Mouse (Mus musculus): Measurements from ENCODE around the gene Smyd3. TPM values are rescaled to one million over a fixed set of nuclear protein-coding genes. Genes with fewer than 3 reads are reported as not detected.

Smyd3 gene
- polyA plus RNA-seq, 1 experiment = 9.6 TPM

- Histone ChIP-seq H3K4me3 (ENCODE audit: control insufficient read depth, insufficient read depth, low read length) (no peak overlapping the region), H3K27me3 (ENCODE audit: control insufficient read depth, insufficient read depth, low read length) (no peaks in the 10 kb centered on the region), H3K27ac (ENCODE audit: control insufficient read depth, insufficient read depth, low read length) (no peak overlapping the region), H3K36me3 (ENCODE audit: control insufficient read depth, insufficient read depth, low read length) (peaks cover 17% of the 10 kb centered on the region; the same call in 1 of the 2 replicates), H3K4me1 (replicated peaks; ENCODE audit: control insufficient read depth, insufficient read depth, low read length) (no peaks in the 10 kb centered on the region)
- 97% methylated on average over 3 of the region's 3 CpGs for WGBS
- no peak for DNase-seq
- TF ChIP-seq POLR2A (IDR thresholded peaks at IDR 0.05; ENCODE audit: control insufficient read depth, extremely low read depth, insufficient read depth, low read length, poor library complexity) (no peak), CTCF (IDR thresholded peaks at IDR 0.05; ENCODE audit: borderline replicate concordance, control insufficient read depth, extremely low read depth, insufficient read depth, low read length, poor library complexity) (no peak)
Observed at GRCm38 (mm10) chr1:179539887-179540286, 22.0 kb upstream of the Smyd3 start.

- 98% methylated on average over 3 of the region's 3 CpGs for WGBS
Observed at GRCm38 (mm10) chr1:179539054-179539453, 21.2 kb upstream of the Smyd3 start.

GRCm38 (mm10) chr1:179519901-179520300 is 2.1 kb upstream of the Smyd3 start:
- WGBS = 37% methylated on average over 3 of the region's 3 CpGs
- peak; percentile 39 for DNase-seq
- Histone ChIP-seq H3K27ac (ENCODE audit: control insufficient read depth, insufficient read depth, low read length) (no peak overlapping the region), H3K4me3 (ENCODE audit: control insufficient read depth, insufficient read depth, low read length) (no peak overlapping the region), H3K4me1 (replicated peaks; ENCODE audit: control insufficient read depth, insufficient read depth, low read length) (peaks cover 2% of the 10 kb centered on the region; the same call in 1 of the 2 replicates), H3K36me3 (ENCODE audit: control insufficient read depth, insufficient read depth, low read length) (no peaks in the 10 kb centered on the region), H3K27me3 (ENCODE audit: control insufficient read depth, insufficient read depth, low read length) (no peaks in the 10 kb centered on the region)
- no peak for TF ChIP-seq CTCF (IDR thresholded peaks at IDR 0.05; ENCODE audit: borderline replicate concordance, control insufficient read depth, extremely low read depth, insufficient read depth, low read length, poor library complexity)
- no peak for TF ChIP-seq POLR2A (IDR thresholded peaks at IDR 0.05; ENCODE audit: control insufficient read depth, extremely low read depth, insufficient read depth, low read length, poor library complexity)

More at GRCm38 (mm10) chr1:179539054-179539453, 21.2 kb upstream of the Smyd3 start:
- no peak for DNase-seq
- no peak overlapping the region for H3K4me3 ChIP-seq (ENCODE audit: control insufficient read depth, insufficient read depth, low read length)
- H3K27me3 ChIP-seq (ENCODE audit: control insufficient read depth, insufficient read depth, low read length) = no peaks in the 10 kb centered on the region
- H3K27ac ChIP-seq (ENCODE audit: control insufficient read depth, insufficient read depth, low read length) = no peak overlapping the region
- peaks cover 20% of the 10 kb centered on the region; the same call in 1 of the 2 replicates for H3K36me3 ChIP-seq (ENCODE audit: control insufficient read depth, insufficient read depth, low read length)
- TF ChIP-seq POLR2A (IDR thresholded peaks at IDR 0.05; ENCODE audit: control insufficient read depth, extremely low read depth, insufficient read depth, low read length, poor library complexity) = no peak
- TF ChIP-seq CTCF (IDR thresholded peaks at IDR 0.05; ENCODE audit: borderline replicate concordance, control insufficient read depth, extremely low read depth, insufficient read depth, low read length, poor library complexity) = no peak
- no peaks in the 10 kb centered on the region for H3K4me1 ChIP-seq (replicated peaks; ENCODE audit: control insufficient read depth, insufficient read depth, low read length)

- H3K36me3 ChIP-seq (ENCODE audit: control insufficient read depth, insufficient read depth, low read length) = no peaks in the 10 kb centered on the region
- DNase-seq = peak; percentile 43
- H3K4me3 ChIP-seq (ENCODE audit: control insufficient read depth, insufficient read depth, low read length) = peak overlapping the region; percentile 82
- no peaks in the 10 kb centered on the region for H3K27me3 ChIP-seq (ENCODE audit: control insufficient read depth, insufficient read depth, low read length)
- peaks cover 2% of the 10 kb centered on the region; the same call in 1 of the 2 replicates for H3K4me1 ChIP-seq (replicated peaks; ENCODE audit: control insufficient read depth, insufficient read depth, low read length)
- under 1% methylated on average over 21 of the region's 21 CpGs for WGBS
- peak overlapping the region; percentile 6 for H3K27ac ChIP-seq (ENCODE audit: control insufficient read depth, insufficient read depth, low read length)
- TF ChIP-seq CTCF (IDR thresholded peaks at IDR 0.05; ENCODE audit: borderline replicate concordance, control insufficient read depth, extremely low read depth, insufficient read depth, low read length, poor library complexity) (no peak), POLR2A (IDR thresholded peaks at IDR 0.05; ENCODE audit: control insufficient read depth, extremely low read depth, insufficient read depth, low read length, poor library complexity) (no peak)
Observed at GRCm38 (mm10) chr1:179516941-179517712, 714 bp downstream of the Smyd3 start.

- Histone ChIP-seq H3K27me3 (ENCODE audit: control insufficient read depth, insufficient read depth, low read length) (no peaks in the 10 kb centered on the region), H3K4me3 (ENCODE audit: control insufficient read depth, insufficient read depth, low read length) (no peak overlapping the region), H3K27ac (ENCODE audit: control insufficient read depth, insufficient read depth, low read length) (no peak overlapping the region), H3K36me3 (ENCODE audit: control insufficient read depth, insufficient read depth, low read length) (no peaks in the 10 kb centered on the region), H3K4me1 (replicated peaks; ENCODE audit: control insufficient read depth, insufficient read depth, low read length) (0 out of 2 replicates have a peak, but pooled peaks cover 2% of the 10 kb centered on the region)
- 63% methylated on average over 7 of the region's 7 CpGs for WGBS
- DNase-seq = no peak
- TF ChIP-seq CTCF (IDR thresholded peaks at IDR 0.05; ENCODE audit: borderline replicate concordance, control insufficient read depth, extremely low read depth, insufficient read depth, low read length, poor library complexity) = no peak
- no peak for TF ChIP-seq POLR2A (IDR thresholded peaks at IDR 0.05; ENCODE audit: control insufficient read depth, extremely low read depth, insufficient read depth, low read length, poor library complexity)
Observed at GRCm38 (mm10) chr1:179511895-179512294, 5.9 kb downstream of the Smyd3 start.

GRCm38 (mm10) chr1:179510546-179511340 is 7.1 kb downstream of the Smyd3 start:
- 95% methylated on average over 13 of the region's 13 CpGs for WGBS
- DNase-seq = no peak
- H3K4me3 ChIP-seq (ENCODE audit: control insufficient read depth, insufficient read depth, low read length) = no peak overlapping the region
- 0 out of 2 replicates have a peak, but pooled peaks cover 1% of the 10 kb centered on the region for H3K4me1 ChIP-seq (replicated peaks; ENCODE audit: control insufficient read depth, insufficient read depth, low read length)
- TF ChIP-seq POLR2A (IDR thresholded peaks at IDR 0.05; ENCODE audit: control insufficient read depth, extremely low read depth, insufficient read depth, low read length, poor library complexity) (no peak), CTCF (IDR thresholded peaks at IDR 0.05; ENCODE audit: borderline replicate concordance, control insufficient read depth, extremely low read depth, insufficient read depth, low read length, poor library complexity) (no peak)
- no peaks in the 10 kb centered on the region for H3K36me3 ChIP-seq (ENCODE audit: control insufficient read depth, insufficient read depth, low read length)
- no peaks in the 10 kb centered on the region for H3K27me3 ChIP-seq (ENCODE audit: control insufficient read depth, insufficient read depth, low read length)
- no peak overlapping the region for H3K27ac ChIP-seq (ENCODE audit: control insufficient read depth, insufficient read depth, low read length)

Data from thymus, adult 2 months (tissue).